Mouse (Mus musculus): ENCODE measurements around the gene Clic6.

The Clic6 gene

GRCm38 (mm10) chr16:92525919-92526318 lies 40.4 kb downstream of the Clic6 start:
- no peak for DNase-seq (ENCODE audit: low spot score)

GRCm38 (mm10) chr16:92535258-92535657 lies 49.7 kb downstream of the Clic6 start:
- no peak for DNase-seq (ENCODE audit: low spot score)

DNA sequence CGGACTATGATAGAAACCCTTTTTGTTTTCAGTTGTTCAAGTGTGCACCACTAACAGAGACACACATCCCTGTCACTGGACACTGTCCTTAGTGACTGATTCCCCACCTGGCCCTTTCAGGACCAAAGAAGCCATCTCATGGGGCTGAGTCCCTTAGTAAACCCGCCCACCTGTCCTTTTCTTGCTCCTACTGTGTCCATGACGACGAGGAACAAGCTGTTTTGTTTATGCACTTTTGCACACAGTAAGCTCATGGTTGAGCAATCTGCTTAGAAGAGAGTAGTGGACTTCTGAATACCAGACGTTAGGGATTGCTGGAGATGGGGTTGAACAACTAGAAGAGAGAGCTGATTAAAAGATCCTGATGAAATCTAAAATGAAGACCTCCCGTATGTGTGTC lies 52.8 kb downstream of the Clic6 start:
- no peak for DNase-seq (ENCODE audit: low spot score)

DNA sequence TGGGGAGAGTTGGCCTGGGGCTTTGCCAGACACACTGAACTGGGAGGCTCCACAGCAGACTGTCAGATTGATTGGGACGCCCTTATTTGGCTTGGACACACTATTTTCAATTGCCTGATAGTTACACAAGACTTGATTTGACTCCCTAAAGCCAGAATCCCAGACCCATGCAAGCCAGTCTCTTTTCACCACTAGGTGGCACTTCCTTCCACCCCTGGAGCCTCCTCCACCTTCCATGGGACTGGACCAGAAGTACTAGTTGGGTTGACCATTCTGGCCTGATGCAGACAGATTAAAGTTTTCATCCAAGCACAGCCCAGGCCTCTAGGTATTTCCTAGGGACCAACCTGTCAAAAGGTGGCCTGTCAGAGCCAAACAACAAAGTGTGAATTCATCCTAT lies 58.7 kb downstream of the Clic6 start:
- DNase-seq (ENCODE audit: low spot score), result no peak

DNA sequence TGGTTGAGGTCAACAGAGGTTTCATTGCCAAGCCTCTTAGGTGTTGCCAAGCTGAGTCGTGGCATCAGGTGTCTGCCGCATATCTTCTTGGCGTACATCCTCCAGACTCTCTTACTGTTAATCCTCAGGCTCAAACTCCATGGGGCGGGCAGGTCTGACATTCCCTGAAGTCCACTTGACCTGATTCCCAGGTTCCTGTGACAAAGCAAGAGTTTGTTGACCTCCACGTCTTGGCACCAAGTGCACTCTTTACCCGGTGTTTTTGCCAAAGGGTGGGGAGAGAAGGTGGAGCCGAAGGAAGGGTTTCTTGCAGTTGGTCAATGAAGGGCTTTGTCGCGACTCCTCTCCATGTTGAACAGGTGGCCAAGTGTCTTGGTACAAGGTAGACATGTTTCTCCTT lies 63.1 kb downstream of the Clic6 start:
- no peak for DNase-seq (ENCODE audit: low spot score)

GRCm38 (mm10) chr16:92551266-92552105 lies 66.0 kb downstream of the Clic6 start:
- DNase-seq (ENCODE audit: low spot score), result no peak

- DNase-seq (ENCODE audit: low spot score), result no peak
These were observed 66.5 kb downstream of the Clic6 start for GRCm38 (mm10) chr16:92552106-92552382.

- no peak for DNase-seq (ENCODE audit: low spot score)
These were observed 67.3 kb downstream of the Clic6 start for GRCm38 (mm10) chr16:92552858-92553257.

GRCm38 (mm10) chr16:92555051-92555450 lies 69.5 kb downstream of the Clic6 start:
- no peak for DNase-seq (ENCODE audit: low spot score)

GRCm38 (mm10) chr16:92565291-92565690 lies 79.8 kb downstream of the Clic6 start:
- DNase-seq (ENCODE audit: low spot score), result no peak

GRCm38 (mm10) chr16:92565708-92566107 lies 80.2 kb downstream of the Clic6 start:
- DNase-seq (ENCODE audit: low spot score), result peak; percentile 78

DNA sequence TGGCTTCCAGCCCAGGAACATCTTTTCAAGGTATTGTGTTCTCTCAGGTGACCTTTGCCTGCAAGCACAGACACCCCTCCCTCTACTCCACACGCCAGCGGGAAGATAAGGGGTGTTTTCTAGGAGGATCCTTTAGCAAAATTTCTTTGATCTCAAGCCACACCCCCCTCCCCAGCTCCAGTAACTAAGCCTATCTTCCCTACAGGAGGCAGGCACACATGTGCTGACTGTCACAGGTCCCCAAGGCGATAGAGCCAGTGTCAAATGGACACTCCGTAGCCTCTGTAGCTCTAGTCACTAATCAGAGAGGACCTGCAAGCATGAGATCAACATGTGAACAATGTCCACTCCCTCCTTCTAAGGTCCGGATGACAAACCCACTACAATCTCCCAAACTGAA lies 80.6 kb downstream of the Clic6 start:
- DNase-seq (ENCODE audit: low spot score), result no peak

DNA sequence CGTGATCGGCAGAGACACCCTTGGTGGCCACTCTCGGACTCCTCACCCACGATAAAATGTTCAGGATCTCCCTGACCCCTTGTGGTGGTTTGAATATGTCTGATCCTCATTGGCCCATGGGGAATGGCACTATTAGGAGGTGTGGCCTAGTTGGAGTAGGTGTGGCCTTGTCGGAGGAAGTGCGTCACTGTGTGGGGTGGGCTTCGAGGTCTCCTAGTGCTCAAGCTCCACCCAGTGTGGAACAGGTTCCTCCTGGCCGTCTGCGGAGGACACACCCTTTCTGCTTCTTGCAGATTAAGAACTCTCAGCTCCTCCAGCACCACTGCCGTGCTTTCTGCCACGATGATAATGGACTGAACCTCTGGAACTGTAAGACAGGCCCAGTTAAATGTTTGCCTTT lies 85.7 kb downstream of the Clic6 start:
- no peak for DNase-seq (ENCODE audit: low spot score)

DNA sequence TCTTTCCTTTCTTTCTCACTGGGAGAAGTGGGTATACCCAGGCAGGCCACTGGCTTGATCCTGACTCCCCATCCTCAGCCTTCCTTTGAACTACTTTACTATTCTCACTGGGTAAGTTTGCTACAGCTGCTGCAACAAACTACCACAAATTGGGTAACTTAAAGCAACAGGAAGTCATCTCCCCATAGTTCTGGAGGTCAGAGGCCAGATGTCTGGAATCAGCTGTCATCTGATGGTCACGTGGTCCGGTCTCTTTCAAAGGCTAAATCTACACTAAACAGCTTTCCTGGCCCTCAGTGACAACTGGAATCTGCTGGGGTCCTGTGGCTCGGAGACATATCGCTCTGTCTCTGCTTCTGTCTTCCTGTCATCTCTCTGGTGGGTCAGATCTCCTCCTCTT lies 87.7 kb downstream of the Clic6 start:
- DNase-seq (ENCODE audit: low spot score), result no peak

- no peak for DNase-seq (ENCODE audit: low spot score)
These were observed 90.3 kb downstream of the Clic6 start for GRCm38 (mm10) chr16:92575792-92576191.

DNA sequence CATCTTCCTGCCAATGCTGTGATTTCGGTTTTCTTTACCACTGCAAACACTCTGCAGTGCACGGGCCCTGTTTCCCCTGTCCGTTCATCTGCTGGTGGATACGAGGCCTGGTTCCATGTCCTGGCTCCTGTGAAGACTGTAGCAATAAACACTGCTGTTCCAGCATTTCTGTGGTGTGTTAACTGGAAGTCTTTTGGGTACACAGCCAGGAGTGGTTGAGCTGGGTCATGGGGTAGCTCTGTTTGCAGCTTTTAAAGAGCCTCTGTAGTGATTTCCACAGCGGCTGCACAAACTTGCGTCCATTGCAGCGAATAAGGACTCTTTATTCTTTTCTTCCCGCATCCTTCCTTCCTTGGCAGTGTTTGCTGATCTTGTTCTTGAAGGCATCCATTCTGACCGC lies 91.8 kb downstream of the Clic6 start:
- no peak for DNase-seq (ENCODE audit: low spot score)

DNA sequence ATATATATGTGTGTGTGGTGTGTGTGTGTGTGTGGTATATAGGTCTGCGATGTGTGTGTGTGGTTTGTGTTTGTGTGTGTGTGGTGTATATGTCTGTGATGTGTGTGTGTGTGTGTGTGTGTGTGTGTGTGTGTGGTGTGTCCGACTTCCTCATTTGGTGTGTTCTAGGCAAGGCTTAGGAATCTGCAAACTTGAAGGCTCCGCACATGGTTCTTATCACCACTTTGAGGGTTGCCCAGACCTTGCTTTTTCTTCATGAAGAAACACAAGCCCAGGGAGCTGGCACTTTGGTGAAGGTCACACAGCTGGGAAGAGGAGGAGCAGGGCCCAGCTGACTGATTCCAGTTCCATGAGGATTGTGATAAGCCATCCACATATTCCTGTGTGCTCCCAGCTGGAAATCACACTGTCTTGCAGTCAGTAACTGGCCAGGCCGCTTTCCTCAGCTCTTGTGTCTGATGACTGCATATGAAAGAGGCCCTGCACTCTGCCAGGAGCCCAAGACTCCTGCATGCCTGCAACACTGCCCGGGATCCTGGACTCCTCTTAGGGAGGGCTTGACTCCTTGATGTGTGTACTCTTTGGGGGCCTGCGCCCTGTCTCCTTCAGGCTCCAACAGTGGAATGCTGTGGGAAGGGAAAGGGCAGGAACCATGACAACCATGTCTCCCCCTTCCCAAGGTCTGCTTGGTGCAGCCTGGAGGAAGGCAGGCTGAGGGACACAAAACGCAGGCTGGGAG lies 93.5 kb downstream of the Clic6 start:
- DNase-seq (ENCODE audit: low spot score), result no peak

GRCm38 (mm10) chr16:92580981-92581380 lies 95.4 kb downstream of the Clic6 start:
- DNase-seq (ENCODE audit: low spot score), result no peak

- DNase-seq (ENCODE audit: low spot score), result no peak
These were observed 96.2 kb downstream of the Clic6 start for GRCm38 (mm10) chr16:92581767-92582166.

DNA sequence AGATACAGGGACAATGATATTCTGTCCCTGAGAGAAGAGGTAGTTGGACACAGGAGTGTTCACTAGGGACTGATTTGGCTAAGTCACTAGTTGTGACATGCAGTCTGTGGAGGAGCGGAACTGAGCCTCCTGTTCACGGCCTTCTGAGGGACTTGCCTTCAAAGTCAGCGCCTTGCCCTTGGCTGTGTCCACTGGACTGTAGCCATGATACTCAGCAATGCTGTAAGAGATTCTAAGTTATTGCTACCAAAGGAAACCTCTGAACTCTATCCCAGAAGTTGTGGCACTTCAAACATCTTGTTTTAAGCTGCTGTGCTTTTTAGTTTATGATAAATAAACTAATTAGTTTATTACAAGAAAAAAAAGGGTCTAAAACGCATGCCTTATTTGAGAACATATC lies 102.3 kb downstream of the Clic6 start:
- no peak for DNase-seq (ENCODE audit: low spot score)

All from left cerebral cortex, adult 11 months (tissue).